Mouse (Mus musculus) brown adipose tissue, adult 24 weeks (tissue): ENCODE measurements at regions not wholly inside any gene's neighbourhood (a gene's known extent, or its start where the extent isn't known, plus 50 kb on each side); places are given as distances from the start of the nearest gene placed in this dataset.

Experiments
- H3K27ac ChIP-seq: fragments of 200-500 bp; replicated peaks from 2 replicates; pipeline ENCODE4 v1.5.1; 2012; ENCODE audit warnings: low read depth, mild to moderate bottlenecking, low read length
- H3K4me1 ChIP-seq: fragments of 200-500 bp; 2 replicates; pipeline ENCODE4 v1.6.1; 2012; ENCODE audit warnings: low read length, mixed read lengths; ENCODE audit not compliant: control insufficient read depth, insufficient read depth, insufficient read length
- H3K4me3 ChIP-seq: fragments of 200-500 bp; 2 replicates; pipeline ENCODE4 v1.5.1; 2012; ENCODE audit warnings: low read depth, mild to moderate bottlenecking, low read length, moderate library complexity; ENCODE audit not compliant: insufficient read depth

DNA sequence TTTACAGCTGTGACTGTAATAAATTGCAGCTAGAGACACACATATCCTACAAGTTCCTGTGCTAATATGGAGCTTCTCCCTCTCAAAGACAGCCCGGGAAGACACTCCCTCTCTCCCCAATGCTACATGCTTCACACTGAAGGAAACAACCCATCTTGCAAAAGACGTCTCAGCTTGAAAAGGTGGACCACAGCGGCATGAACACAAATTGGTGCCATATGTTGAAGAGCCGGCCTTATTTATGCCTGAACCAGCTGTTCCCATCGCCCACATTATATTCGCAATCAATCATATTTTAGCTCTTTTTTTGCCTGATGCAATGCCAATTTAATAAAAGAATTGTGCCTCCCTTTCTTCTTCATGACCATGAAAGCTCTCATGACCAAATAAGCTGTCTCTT lies 135.8 kb upstream of the Mast4 start:
- H3K4me1 ChIP-seq, result no peaks in the 10 kb centered on the region
- no peak overlapping the region for H3K27ac ChIP-seq
- no peak overlapping the region for H3K4me3 ChIP-seq

DNA sequence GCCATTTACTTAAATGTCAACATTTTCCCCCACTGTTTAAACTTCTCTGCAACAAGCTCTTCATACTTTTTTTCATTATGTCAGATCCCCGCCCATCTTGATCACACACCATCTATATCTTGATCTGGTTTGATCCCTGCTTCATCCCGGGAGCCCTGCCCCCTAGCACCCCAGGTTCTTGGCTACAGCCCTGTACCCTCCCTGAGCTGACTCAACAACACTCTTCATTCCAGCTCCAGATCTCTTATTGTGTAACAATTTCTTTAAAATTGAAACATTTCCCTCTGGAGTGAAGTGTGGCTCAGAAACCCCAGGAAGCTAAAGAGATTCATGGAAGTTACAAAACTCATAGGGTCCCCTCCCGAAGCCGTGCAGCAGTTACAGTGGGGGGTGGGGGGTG lies 126.2 kb upstream of the Mast4 start:
- no peaks in the 10 kb centered on the region for H3K4me1 ChIP-seq
- H3K27ac ChIP-seq, result no peak overlapping the region
- no peak overlapping the region for H3K4me3 ChIP-seq

DNA sequence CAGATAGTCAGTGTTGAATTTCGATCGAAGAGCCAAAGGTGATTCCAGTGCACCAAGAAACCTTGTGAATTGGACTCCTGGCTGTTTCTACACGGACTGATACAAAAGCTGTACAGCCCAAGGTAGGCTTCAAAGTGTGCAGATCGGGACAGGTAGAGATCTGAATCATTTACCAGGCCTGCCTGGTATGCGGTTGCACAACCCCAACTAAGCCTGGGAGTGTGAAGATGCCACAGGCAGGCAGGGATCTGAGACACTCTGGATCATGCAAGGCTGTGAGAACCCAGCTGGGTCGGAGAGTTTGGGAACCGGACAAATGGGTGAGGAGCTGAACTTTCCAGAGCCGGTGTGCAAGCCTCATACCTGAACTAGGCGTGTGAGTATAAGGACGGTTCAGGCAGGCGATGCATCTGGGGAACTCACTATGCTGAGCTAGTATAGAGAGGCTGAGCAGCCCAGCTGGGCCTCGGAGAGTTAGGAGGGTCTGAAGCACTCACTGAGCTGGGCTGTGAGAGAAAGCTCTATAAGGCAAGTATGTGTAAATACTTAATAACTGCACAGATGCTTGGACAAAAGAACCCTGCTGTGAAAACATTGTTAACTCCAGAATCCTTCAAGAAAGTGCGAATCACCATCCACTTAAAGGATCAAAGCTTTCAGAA lies 125.3 kb upstream of the Mast4 start:
- no peak overlapping the region for H3K27ac ChIP-seq
- H3K4me1 ChIP-seq, result no peaks in the 10 kb centered on the region
- H3K4me3 ChIP-seq, result no peak overlapping the region

DNA sequence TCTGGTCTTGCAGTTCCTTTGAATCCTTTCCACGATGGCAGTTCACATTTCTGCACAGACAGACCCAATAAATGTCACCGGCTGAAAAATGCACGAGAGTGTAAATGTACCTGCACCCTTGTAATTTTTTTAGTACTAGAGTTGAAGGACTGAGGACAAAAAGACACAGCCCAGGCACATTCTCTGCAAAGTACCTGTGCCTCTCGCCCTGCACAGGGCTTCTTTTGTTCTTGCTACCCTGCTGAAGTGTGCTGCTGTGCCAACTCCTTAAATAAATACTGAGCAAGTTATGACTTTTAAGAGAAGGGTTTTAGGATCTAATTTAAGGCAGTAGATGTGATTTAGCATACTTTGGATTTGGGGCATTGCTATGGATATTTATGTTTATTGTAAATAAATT lies 118.5 kb upstream of the Mast4 start:
- no peak overlapping the region for H3K27ac ChIP-seq

DNA sequence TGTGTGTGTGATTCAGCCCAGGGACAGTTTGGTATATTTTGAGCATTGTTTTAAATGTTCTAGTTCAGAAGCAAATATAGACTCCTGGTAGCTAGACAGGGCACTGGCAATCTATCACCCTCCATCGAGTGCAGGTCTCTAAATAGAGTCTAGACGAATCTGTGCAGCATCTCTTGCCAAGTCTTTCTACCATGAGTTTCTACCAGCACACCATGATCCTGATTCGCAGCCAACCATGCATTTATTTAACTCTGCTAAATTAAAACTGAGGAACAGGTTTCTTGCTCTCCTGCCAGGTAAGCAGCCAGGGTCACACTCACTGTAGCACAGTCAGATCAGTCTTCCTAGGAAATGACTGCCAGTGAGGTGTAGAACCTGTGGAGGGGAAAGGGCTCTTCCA lies 96.3 kb upstream of the Mast4 start:
- Histone ChIP-seq H3K4me1 (no peaks in the 10 kb centered on the region), H3K4me3 (no peak overlapping the region), H3K27ac (no peak overlapping the region)

More for the DNA sequence above, 118.5 kb upstream of the Mast4 start:
- Histone ChIP-seq H3K4me1 (no peaks in the 10 kb centered on the region), H3K4me3 (no peak overlapping the region)

DNA sequence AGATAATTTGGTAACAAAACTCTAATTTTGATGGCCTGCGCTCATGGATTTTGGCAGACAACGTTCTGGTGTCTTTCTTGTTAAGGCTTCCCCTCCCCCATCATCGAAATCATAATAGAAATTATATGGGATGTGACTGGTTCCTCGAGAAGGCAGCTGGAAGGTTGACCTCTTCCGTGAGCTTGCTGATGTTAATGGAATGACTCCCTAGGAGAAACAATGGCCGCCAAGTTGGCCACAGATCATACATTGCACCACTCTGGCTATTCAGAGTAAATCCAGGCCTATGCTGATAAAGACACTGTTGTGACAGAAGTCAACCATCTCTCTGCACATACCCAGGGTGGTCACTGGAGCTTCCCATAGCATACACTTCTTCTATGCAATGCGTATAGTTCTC lies 89.7 kb upstream of the Mast4 start:
- H3K27ac ChIP-seq, result no peak overlapping the region
- no peak overlapping the region for H3K4me3 ChIP-seq
- no peaks in the 10 kb centered on the region; the same call in 1 of the 2 replicates for H3K4me1 ChIP-seq

DNA sequence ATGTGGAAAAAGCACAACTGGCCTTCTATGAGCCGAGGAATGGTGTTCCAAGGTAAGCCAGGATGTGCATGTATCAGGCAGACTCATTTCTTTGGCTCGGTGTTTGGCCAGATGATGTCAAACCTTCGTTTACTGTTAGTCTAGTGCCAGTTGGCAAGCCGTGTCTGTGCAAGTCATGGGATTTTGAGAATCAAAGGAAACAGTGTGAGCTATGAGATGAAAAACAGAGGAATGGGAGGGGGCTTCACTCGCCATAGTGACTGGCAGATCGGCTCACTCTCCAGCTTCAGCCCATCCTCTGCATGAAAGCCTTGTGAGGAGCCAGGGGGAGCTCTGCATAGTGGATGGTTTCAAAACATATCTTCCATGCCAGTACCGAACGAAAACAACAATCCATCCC lies 89.1 kb upstream of the Mast4 start:
- Histone ChIP-seq H3K4me1 (no peaks in the 10 kb centered on the region; the same call in 1 of the 2 replicates), H3K27ac (no peak overlapping the region), H3K4me3 (no peak overlapping the region)

DNA sequence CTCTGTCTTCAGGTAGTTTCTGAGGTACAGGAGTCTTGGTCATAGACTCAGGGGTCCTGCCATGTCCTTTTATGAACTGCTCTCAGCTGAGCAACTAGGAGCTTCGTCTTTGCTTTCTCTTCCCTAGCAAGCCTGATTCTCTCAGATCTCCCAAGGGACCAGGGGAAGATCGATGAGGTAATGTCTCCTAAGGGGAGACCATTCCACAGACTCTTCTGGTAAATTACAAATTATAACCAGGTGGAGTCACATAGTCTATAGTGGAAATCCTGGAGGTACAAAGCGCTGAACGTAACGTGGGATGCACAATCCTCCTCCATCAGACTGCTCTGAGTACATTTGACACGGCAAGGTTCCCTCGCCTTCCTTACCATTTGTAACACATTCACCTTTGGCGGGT lies 88.7 kb upstream of the Mast4 start:
- H3K4me3 ChIP-seq, result no peak overlapping the region
- no peaks in the 10 kb centered on the region; the same call in 1 of the 2 replicates for H3K4me1 ChIP-seq
- H3K27ac ChIP-seq, result no peak overlapping the region

DNA sequence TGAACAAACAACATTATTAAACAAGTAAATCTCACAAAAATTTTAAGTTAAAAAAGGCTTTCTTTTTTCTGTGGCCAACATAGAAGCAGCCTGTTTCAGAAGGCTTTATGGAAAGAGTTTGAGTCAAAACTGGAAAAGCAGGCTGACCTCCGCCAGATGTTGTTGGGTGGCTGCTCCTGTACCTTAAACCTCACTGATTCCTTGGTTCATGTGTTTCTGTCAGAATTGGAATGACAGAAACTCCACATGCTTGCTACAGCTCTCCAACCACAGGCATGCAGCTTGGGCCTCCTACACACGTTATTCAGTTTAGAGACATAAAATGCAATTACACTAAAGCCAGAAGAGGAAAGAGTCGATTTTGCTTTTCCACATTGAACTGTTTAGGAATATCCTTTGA lies 84.8 kb upstream of the Mast4 start:
- Histone ChIP-seq H3K27ac (no peak overlapping the region), H3K4me3 (no peak overlapping the region), H3K4me1 (no peaks in the 10 kb centered on the region; the same call in 1 of the 2 replicates)

DNA sequence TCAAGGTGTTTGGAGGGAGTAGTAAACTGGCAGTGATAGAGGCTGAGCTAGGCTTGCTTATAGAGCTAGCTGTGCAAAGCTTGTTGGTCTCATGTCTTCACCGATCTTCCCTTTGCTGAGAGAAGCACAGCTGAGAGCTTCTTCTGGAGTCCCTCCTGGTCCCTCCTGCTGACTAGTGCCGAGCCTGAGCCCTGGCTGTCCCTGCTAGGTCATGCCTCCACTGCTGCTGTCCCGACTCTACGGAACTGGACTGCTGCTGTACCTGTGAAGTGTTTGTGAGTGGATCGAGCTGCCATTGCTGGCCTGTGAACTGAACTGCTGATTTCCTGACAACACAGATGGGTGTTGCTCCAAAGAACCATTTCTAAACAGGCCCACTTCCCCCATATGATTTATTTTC lies 83.0 kb upstream of the Mast4 start:
- Histone ChIP-seq H3K4me3 (no peak overlapping the region), H3K4me1 (no peaks in the 10 kb centered on the region), H3K27ac (no peak overlapping the region)

DNA sequence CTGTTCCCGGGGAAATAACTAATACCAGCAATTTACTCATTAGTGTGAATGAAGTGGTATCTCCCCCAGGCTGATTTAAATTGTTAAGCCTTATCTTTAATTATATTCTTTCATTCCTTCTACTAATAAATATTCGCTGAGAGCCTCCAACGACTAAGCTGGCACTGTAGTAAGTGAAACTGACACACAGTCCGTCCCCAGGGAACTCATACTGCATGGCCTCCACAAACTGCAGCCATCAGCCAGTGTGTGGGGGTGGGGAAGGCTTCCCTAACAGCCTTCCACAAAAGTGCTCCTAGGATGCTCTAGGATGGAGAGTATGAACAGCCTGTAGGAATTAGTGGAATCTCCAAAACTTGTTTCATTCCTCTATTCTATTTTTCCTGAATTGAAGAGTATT lies 81.0 kb upstream of the Mast4 start:
- Histone ChIP-seq H3K4me3 (no peak overlapping the region), H3K27ac (no peak overlapping the region)

DNA sequence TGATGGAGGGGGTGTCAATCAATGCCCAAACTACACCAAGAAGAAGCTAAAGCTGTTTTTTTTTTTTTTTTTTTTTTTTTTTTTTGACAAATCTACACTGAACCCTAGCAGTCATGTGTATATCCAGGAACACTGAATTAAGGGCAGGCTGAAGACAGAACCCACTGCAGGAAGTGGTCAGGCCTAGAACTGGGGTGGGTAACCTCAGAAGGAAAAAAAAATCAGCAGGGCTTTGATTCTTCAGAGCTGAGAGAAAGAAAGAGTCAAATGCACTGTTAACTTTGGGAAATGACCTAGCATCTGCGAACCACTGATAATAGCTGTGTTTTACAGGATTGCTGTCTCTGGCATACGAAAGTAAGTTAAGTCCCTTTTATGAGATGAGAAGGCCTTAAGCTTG lies 78.3 kb upstream of the Mast4 start:
- H3K27ac ChIP-seq, result no peak overlapping the region
- no peaks in the 10 kb centered on the region for H3K4me1 ChIP-seq
- no peak overlapping the region for H3K4me3 ChIP-seq

More for the DNA sequence above, 81.0 kb upstream of the Mast4 start:
- H3K4me1 ChIP-seq, result no peaks in the 10 kb centered on the region

DNA sequence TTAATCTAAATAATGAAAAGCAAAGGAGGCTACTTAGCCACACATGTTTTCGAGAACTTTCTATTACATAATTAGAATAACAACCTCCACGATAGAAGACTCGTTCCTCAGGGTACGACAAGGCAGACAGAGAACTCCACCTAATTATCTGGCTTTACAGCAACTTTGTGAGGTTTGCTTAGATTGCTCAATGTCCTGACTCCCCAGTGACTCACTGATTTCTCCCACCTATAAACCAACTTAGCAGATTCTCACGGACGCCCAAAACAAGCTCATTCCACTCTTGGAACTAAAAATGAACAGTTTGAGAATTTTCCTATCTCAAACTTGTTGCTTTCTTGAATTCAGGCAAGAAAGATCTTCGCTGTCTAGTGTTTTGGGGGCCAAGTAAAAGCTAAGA lies 75.0 kb upstream of the Mast4 start:
- no peak overlapping the region for H3K27ac ChIP-seq
- H3K4me1 ChIP-seq, result no peaks in the 10 kb centered on the region

DNA sequence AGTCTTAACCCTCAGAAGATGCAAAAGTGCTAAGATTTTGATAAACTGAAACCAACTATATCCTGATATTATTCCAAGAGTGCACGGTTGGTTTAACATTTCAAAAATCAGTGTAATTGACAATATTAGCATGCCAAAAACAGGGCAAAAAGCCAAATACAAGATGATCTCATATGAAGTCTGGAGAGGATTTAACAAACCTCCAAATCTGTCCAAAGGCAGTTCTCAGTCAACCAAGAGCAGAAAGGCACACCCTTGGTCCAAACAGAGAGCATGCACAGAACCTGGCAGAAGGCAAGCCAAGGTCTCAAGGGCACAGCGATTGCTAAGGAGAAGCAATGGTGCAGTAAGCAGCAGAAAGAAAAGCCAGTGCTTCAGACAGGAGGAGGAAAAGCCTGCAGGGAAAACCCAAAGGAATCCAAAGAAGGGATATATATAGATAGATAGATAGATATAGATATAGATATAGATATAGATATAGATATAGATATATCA lies 62.3 kb upstream of the Mast4 start:
- no peak overlapping the region for H3K27ac ChIP-seq
- H3K4me1 ChIP-seq, result no peaks in the 10 kb centered on the region
- H3K4me3 ChIP-seq, result no peak overlapping the region

More for the DNA sequence above, 75.0 kb upstream of the Mast4 start:
- no peak overlapping the region for H3K4me3 ChIP-seq

DNA sequence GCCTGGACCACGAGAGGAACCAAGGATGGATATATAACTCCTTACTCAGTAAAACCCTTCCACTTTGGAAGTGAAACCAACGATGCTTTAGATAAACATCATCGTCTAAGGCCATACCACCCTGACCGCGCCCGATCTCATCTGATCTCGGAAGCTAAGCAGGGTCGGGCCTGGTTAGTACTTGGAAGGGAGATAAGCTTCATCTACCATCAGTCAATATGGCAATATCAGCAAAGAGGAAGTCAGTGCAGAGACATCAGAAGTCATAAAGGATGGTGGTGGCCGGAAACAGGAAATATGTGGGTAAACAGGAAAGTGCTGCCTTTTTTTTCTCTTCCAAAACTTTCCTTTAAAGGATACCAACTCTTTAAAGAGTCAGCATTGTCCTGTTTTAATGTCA lies 61.8 kb upstream of the Mast4 start:
- H3K4me3 ChIP-seq, result no peak overlapping the region
- no peak overlapping the region for H3K27ac ChIP-seq
- no peaks in the 10 kb centered on the region for H3K4me1 ChIP-seq

DNA sequence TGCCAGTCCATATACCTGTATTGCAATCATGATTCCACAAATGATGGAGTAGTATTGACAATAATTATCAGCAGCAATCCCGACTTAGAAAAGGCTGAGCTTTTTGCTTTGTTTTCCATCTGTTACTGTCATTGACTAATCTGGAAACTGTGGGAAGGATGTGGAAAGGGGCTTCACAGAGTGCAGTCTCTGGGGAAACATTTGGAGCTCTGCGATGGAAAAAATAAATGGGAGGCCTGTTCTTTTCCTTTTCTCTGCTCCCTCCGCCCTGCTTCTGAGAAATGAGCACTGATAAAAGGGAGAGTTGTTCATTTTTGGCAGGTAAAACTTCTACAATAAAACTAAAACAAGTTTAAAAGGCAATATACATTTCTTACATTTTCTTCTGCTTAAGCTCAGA lies 58.3 kb upstream of the Mast4 start:
- no peak overlapping the region for H3K27ac ChIP-seq
- no peaks in the 10 kb centered on the region for H3K4me1 ChIP-seq
- H3K4me3 ChIP-seq, result no peak overlapping the region
